Mouse (Mus musculus): ENCODE data around the gene Oprd1.

GRCm38 (mm10) chr4:132127091-132127490, 17.2 kb downstream of the Oprd1 start:
- TF ChIP-seq GATA1 (IDR thresholded peaks at IDR 0.05; ENCODE audit: borderline replicate concordance, low read length) (no peak), FLI1 (IDR thresholded peaks at IDR 0.05; ENCODE audit: low read length) (no peak)

Measured in megakaryocyte, embryonic 14.5 days (primary cell).